Mouse (Mus musculus) cerebellum, adult 18-20 months (tissue): Measurements from ENCODE around the gene Zranb3.
A peak's percentile ranks its signal among the peaks of the same experiment; 100 is the strongest.
"Not testable (repeated sequence)": the region's sequence is repeated elsewhere in the genome, so short reads cannot be mapped to it uniquely, and the experiment has no call there.

Experiments used
- DNase-seq, 2 experiments: peaks; one replicate each; pipeline ENCODE4 v3.0.0; 2021

Zranb3 gene

GRCm38 (mm10) chr1:128058625-128059024 is 44.2 kb downstream of the Zranb3 start:
- no peak for DNase-seq

GRCm38 (mm10) chr1:128057269-128057668 is 45.6 kb downstream of the Zranb3 start:
- no peak for DNase-seq

GRCm38 (mm10) chr1:128046920-128047319 is 55.9 kb downstream of the Zranb3 start:
- no peak for DNase-seq

GRCm38 (mm10) chr1:128046455-128046854 is 56.4 kb downstream of the Zranb3 start:
- no peak for DNase-seq

- DNase-seq = no peak
Observed at GRCm38 (mm10) chr1:128044181-128044580, 58.7 kb downstream of the Zranb3 start.

GRCm38 (mm10) chr1:128036296-128036695 is 66.6 kb downstream of the Zranb3 start:
- DNase-seq = no peak

- DNase-seq = no peak
Observed at GRCm38 (mm10) chr1:128032123-128032522, 70.7 kb downstream of the Zranb3 start.

GRCm38 (mm10) chr1:128031524-128031923 is 71.3 kb downstream of the Zranb3 start:
- DNase-seq = no peak

GRCm38 (mm10) chr1:128024363-128025114 is 78.3 kb downstream of the Zranb3 start:
- no peak for DNase-seq

GRCm38 (mm10) chr1:128020001-128020770 is 82.7 kb downstream of the Zranb3 start:
- DNase-seq = no peak

- no peak for DNase-seq
Observed at GRCm38 (mm10) chr1:128016035-128016492, 86.8 kb downstream of the Zranb3 start.

- DNase-seq = no peak
Observed at GRCm38 (mm10) chr1:128013698-128014386, 89.0 kb downstream of the Zranb3 start.

- DNase-seq = no peak
Observed at GRCm38 (mm10) chr1:128009751-128010150, 93.1 kb downstream of the Zranb3 start.

- not testable (repeated sequence) for DNase-seq
Observed at GRCm38 (mm10) chr1:128006042-128006600, 96.7 kb downstream of the Zranb3 start.

GRCm38 (mm10) chr1:128004371-128004720 is 98.5 kb downstream of the Zranb3 start:
- DNase-seq = no peak

- no peak for DNase-seq
Observed at GRCm38 (mm10) chr1:128003712-128004370, 99.0 kb downstream of the Zranb3 start.

- no peak for DNase-seq
Observed at GRCm38 (mm10) chr1:128002159-128002558, 100.7 kb downstream of the Zranb3 start.

GRCm38 (mm10) chr1:128000931-128001330 is 101.9 kb downstream of the Zranb3 start:
- not testable (repeated sequence) for DNase-seq

- DNase-seq = no peak
Observed at GRCm38 (mm10) chr1:127993892-127994291, 109.0 kb downstream of the Zranb3 start.

GRCm38 (mm10) chr1:127989876-127990731 is 112.7 kb downstream of the Zranb3 start:
- peak; percentile 56 to 68 for DNase-seq

GRCm38 (mm10) chr1:127989387-127989786 is 113.5 kb downstream of the Zranb3 start:
- DNase-seq = no peak

- peak in 1 of 2 experiments; percentile 4 for DNase-seq
Observed at GRCm38 (mm10) chr1:127988246-127988645, 114.6 kb downstream of the Zranb3 start.
